Mouse (Mus musculus) ES-E14 (cell line): ENCODE results near the gene Slc25a22.

Experiments used
- CHD2 ChIP-seq: IDR thresholded peaks from 2 replicates; pipeline ENCODE4 v1.6.1; 2014; ENCODE audit warnings: mild to moderate bottlenecking, low read depth, low read length, inconsistent platforms
- HCFC1 ChIP-seq: IDR thresholded peaks from 2 replicates; pipeline ENCODE4 v1.6.1; 2012; ENCODE audit warnings: low read length, inconsistent platforms, borderline replicate concordance; ENCODE audit not compliant: insufficient read depth
- ZC3H11A ChIP-seq: IDR thresholded peaks from 2 replicates; pipeline ENCODE4 v1.6.1; 2012; ENCODE audit warnings: low read depth, mild to moderate bottlenecking, inconsistent platforms, low read length, borderline replicate concordance
- ZNF384 ChIP-seq: IDR thresholded peaks from 2 replicates; pipeline ENCODE4 v1.6.1; 2012; ENCODE audit warnings: low read depth, low read length, inconsistent platforms

- no peak for TF ChIP-seq CHD2
- TF ChIP-seq HCFC1: no peak
- TF ChIP-seq ZC3H11A: no peak
- TF ChIP-seq ZNF384: no peak
Measured at GRCm38 (mm10) chr7:141433517-141434400, 3.9 kb downstream of the Slc25a22 start.
